Mouse (Mus musculus): Measurements from ENCODE around the gene Cpne5. TPM values are rescaled to one million over a fixed set of nuclear protein-coding genes. Genes with fewer than 3 reads are reported as not detected.

Gene Cpne5
- polyA plus RNA-seq, 1 experiment from 2014 or later, result 12.4 TPM

DNA sequence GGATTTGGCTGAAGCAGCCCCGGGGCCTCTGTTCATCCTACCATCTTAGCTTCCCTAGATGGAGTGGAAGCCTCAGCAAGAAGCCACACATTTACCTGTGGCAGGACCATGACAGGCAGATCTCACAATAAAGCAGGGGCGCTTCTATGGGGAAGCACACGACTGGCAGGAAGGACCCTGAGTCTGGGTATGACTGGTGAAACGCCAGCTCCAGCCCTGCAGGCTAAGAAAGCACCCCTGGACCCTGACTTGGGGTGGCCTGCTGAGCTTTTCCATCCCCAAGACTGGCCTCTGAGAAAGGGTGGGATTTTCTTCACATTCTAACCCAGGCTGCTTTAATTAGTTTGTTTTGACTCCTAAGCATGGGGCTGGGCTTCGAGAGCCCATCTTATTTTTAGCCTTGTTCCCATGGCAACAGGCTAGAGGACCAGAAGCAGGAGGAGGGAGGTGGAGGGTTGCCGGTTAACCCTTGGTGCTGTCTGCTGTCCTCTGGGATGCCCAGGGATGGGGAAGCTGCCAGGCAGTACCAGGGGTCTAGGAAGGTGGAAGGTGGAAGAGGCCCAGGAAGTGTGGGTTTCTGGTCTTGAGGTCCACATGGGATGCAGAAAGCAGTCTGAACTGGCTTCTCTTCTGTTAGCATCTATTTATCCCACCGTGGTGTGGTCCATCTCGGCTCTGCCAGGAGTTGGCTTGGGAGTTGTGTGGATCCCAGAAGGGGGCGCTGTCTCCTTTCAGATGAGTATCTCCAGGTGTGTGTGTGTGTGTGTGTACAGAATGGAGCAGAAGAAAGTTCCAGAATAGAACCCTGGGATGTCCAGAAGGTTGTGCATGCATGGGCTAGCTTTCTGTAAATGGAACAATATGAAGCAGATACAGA is 61.3 kb downstream of the Cpne5 start:
- peak overlapping the region; percentile 39 for H3K27ac ChIP-seq (replicated peaks; ENCODE audit: low read depth, low read length)
- no peak overlapping the region for H3K4me2 ChIP-seq (ENCODE audit: low read depth, low read length)
- DNase-seq (ENCODE audit: low spot score) (peak; percentile 77), ATAC-seq (ENCODE audit: low read depth) (peak; percentile 70)
- no peaks in the 10 kb centered on the region for H3K27me3 ChIP-seq (replicated peaks; ENCODE audit: control insufficient read depth, insufficient read depth, low read length)
- H3K4me1 ChIP-seq (ENCODE audit: control insufficient read depth, insufficient read depth, low read length), result peaks cover 9% of the 10 kb centered on the region; the same call in 1 of the 2 replicates
- 14% methylated on average over 9 of the region's 9 CpGs for WGBS
- H3K4me3 ChIP-seq (ENCODE audit: low read depth, low read length), result no peak overlapping the region
- no peaks in the 10 kb centered on the region for H3K9me3 ChIP-seq (ENCODE audit: control insufficient read depth, low read length)
- H3K36me3 ChIP-seq (ENCODE audit: control insufficient read depth, insufficient read depth, low read length), result no peaks in the 10 kb centered on the region
- H3K9ac ChIP-seq (ENCODE audit: low read depth, low read length), result no peak overlapping the region

DNA sequence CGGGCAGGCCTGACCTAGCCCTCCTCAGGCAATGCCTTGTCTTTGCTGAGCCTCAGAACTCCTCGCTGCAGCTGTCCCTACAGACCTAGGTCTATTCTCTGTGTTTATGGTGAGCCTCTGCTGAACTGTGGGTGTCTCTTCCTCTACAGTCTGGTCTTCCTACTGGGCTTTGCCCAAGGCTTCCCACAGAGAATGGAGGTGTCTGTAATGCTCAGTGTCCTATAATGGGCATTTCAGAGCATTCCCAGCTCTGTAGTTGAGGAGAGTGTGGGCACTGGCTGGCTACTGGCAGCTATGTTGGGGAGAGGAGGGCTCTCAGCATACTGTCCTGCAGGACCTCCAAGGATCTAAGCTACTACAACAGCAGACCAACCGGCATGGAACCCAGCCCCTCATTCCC is 62.3 kb downstream of the Cpne5 start:
- Histone ChIP-seq H3K9ac (ENCODE audit: low read depth, low read length) (0 out of 2 replicates have a peak overlapping the region, but pooled peaks have one; percentile 14), H3K9me3 (ENCODE audit: control insufficient read depth, low read length) (no peaks in the 10 kb centered on the region), H3K4me1 (ENCODE audit: control insufficient read depth, insufficient read depth, low read length) (peaks cover 9% of the 10 kb centered on the region; the same call in 1 of the 2 replicates), H3K36me3 (ENCODE audit: control insufficient read depth, insufficient read depth, low read length) (no peaks in the 10 kb centered on the region), H3K4me2 (ENCODE audit: low read depth, low read length) (no peak overlapping the region), H3K27me3 (replicated peaks; ENCODE audit: control insufficient read depth, insufficient read depth, low read length) (no peaks in the 10 kb centered on the region), H3K27ac (replicated peaks; ENCODE audit: low read depth, low read length) (no peak overlapping the region), H3K4me3 (ENCODE audit: low read depth, low read length) (no peak overlapping the region)
- WGBS, result 62% methylated on average over 3 of the region's 3 CpGs
- ATAC-seq (ENCODE audit: low read depth), result no peak
- DNase-seq (ENCODE audit: low spot score), result no peak

GRCm38 (mm10) chr17:29173165-29173564 is 64.8 kb downstream of the Cpne5 start:
- ATAC-seq (ENCODE audit: low read depth) (no peak), DNase-seq (ENCODE audit: low spot score) (no peak)
- Histone ChIP-seq H3K9ac (ENCODE audit: low read depth, low read length) (no peak overlapping the region), H3K27ac (replicated peaks; ENCODE audit: low read depth, low read length) (no peak overlapping the region), H3K9me3 (ENCODE audit: control insufficient read depth, low read length) (no peaks in the 10 kb centered on the region), H3K36me3 (ENCODE audit: control insufficient read depth, insufficient read depth, low read length) (no peaks in the 10 kb centered on the region), H3K27me3 (replicated peaks; ENCODE audit: control insufficient read depth, insufficient read depth, low read length) (no peaks in the 10 kb centered on the region), H3K4me2 (ENCODE audit: low read depth, low read length) (no peak overlapping the region), H3K4me1 (ENCODE audit: control insufficient read depth, insufficient read depth, low read length) (peaks cover 9% of the 10 kb centered on the region; the same call in 1 of the 2 replicates), H3K4me3 (ENCODE audit: low read depth, low read length) (no peak overlapping the region)
- WGBS, result 73% methylated on average over 7 of the region's 8 CpGs

DNA sequence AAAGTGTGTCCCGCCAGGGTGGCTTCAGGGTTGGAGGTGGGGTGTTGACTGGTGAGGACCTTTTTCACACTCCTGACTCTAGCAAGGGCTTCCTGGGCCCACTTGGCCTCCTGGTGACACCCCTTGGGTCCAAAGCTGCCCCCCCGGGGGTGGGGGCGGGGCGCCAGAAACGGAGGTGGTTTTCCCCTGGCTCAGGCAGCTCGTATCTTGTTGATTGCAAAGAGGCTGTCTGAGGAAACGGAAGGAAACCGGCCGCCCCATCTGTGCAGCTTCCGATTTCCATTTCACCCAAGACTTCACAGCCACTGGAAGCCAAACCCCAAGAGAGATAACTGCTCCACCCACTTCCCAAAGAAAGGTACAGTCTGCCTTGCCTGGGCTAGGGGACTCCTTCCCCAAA is 65.9 kb downstream of the Cpne5 start:
- Histone ChIP-seq H3K9me3 (ENCODE audit: control insufficient read depth, low read length) (no peaks in the 10 kb centered on the region), H3K4me2 (ENCODE audit: low read depth, low read length) (no peak overlapping the region), H3K27me3 (replicated peaks; ENCODE audit: control insufficient read depth, insufficient read depth, low read length) (no peaks in the 10 kb centered on the region), H3K4me1 (ENCODE audit: control insufficient read depth, insufficient read depth, low read length) (peaks cover 9% of the 10 kb centered on the region; the same call in 1 of the 2 replicates), H3K4me3 (ENCODE audit: low read depth, low read length) (no peak overlapping the region), H3K9ac (ENCODE audit: low read depth, low read length) (no peak overlapping the region; the same call in 1 of the 2 replicates), H3K27ac (replicated peaks; ENCODE audit: low read depth, low read length) (no peak overlapping the region), H3K36me3 (ENCODE audit: control insufficient read depth, insufficient read depth, low read length) (no peaks in the 10 kb centered on the region)
- DNase-seq (ENCODE audit: low spot score), result no peak
- 65% methylated on average over 10 of the region's 10 CpGs for WGBS
- ATAC-seq (ENCODE audit: low read depth), result no peak

- no peak overlapping the region for H3K4me3 ChIP-seq (ENCODE audit: low read depth, low read length)
- no peaks in the 10 kb centered on the region for H3K27me3 ChIP-seq (replicated peaks; ENCODE audit: control insufficient read depth, insufficient read depth, low read length)
- H3K9me3 ChIP-seq (ENCODE audit: control insufficient read depth, low read length), result no peaks in the 10 kb centered on the region
- DNase-seq (ENCODE audit: low spot score) (peak; percentile 86), ATAC-seq (ENCODE audit: low read depth) (peak; percentile 58; the same call in 1 of the 2 replicates)
- H3K4me1 ChIP-seq (ENCODE audit: control insufficient read depth, insufficient read depth, low read length), result peaks cover 5% of the 10 kb centered on the region; the same call in 1 of the 2 replicates
- H3K9ac ChIP-seq (ENCODE audit: low read depth, low read length), result no peak overlapping the region
- H3K27ac ChIP-seq (replicated peaks; ENCODE audit: low read depth, low read length), result no peak overlapping the region
- no peaks in the 10 kb centered on the region for H3K36me3 ChIP-seq (ENCODE audit: control insufficient read depth, insufficient read depth, low read length)
- 25% methylated on average over 14 of the region's 14 CpGs for WGBS
- no peak overlapping the region for H3K4me2 ChIP-seq (ENCODE audit: low read depth, low read length)
Measured at GRCm38 (mm10) chr17:29171001-29171772, 66.8 kb downstream of the Cpne5 start.

GRCm38 (mm10) chr17:29170431-29171000 is 67.5 kb downstream of the Cpne5 start:
- H3K9ac ChIP-seq (ENCODE audit: low read depth, low read length), result no peak overlapping the region
- peaks cover 6% of the 10 kb centered on the region; the same call in 1 of the 2 replicates for H3K4me1 ChIP-seq (ENCODE audit: control insufficient read depth, insufficient read depth, low read length)
- no peak overlapping the region for H3K27ac ChIP-seq (replicated peaks; ENCODE audit: low read depth, low read length)
- DNase-seq (ENCODE audit: low spot score), result no peak
- no peaks in the 10 kb centered on the region for H3K36me3 ChIP-seq (ENCODE audit: control insufficient read depth, insufficient read depth, low read length)
- H3K9me3 ChIP-seq (ENCODE audit: control insufficient read depth, low read length), result no peaks in the 10 kb centered on the region
- no peaks in the 10 kb centered on the region for H3K27me3 ChIP-seq (replicated peaks; ENCODE audit: control insufficient read depth, insufficient read depth, low read length)
- no peak overlapping the region for H3K4me3 ChIP-seq (ENCODE audit: low read depth, low read length)
- ATAC-seq (ENCODE audit: low read depth), result no peak
- WGBS, result 68% methylated on average over 14 of the region's 14 CpGs
- H3K4me2 ChIP-seq (ENCODE audit: low read depth, low read length), result no peak overlapping the region

GRCm38 (mm10) chr17:29168996-29169601 is 68.9 kb downstream of the Cpne5 start:
- Histone ChIP-seq H3K4me3 (ENCODE audit: low read depth, low read length) (no peak overlapping the region), H3K9me3 (ENCODE audit: control insufficient read depth, low read length) (no peaks in the 10 kb centered on the region), H3K36me3 (ENCODE audit: control insufficient read depth, insufficient read depth, low read length) (no peaks in the 10 kb centered on the region), H3K9ac (ENCODE audit: low read depth, low read length) (no peak overlapping the region), H3K4me2 (ENCODE audit: low read depth, low read length) (no peak overlapping the region), H3K27ac (replicated peaks; ENCODE audit: low read depth, low read length) (no peak overlapping the region), H3K27me3 (replicated peaks; ENCODE audit: control insufficient read depth, insufficient read depth, low read length) (no peaks in the 10 kb centered on the region), H3K4me1 (ENCODE audit: control insufficient read depth, insufficient read depth, low read length) (peaks cover 15% of the 10 kb centered on the region)
- DNase-seq (ENCODE audit: low spot score) (no peak), ATAC-seq (ENCODE audit: low read depth) (no peak)
- 76% methylated on average over 12 of the region's 12 CpGs for whole genome bisulfite sequencing

GRCm38 (mm10) chr17:29168438-29168837 is 69.5 kb downstream of the Cpne5 start:
- no peak overlapping the region for H3K4me3 ChIP-seq (ENCODE audit: low read depth, low read length)
- ATAC-seq (ENCODE audit: low read depth) (no peak), DNase-seq (ENCODE audit: low spot score) (no peak)
- no peaks in the 10 kb centered on the region for H3K27me3 ChIP-seq (replicated peaks; ENCODE audit: control insufficient read depth, insufficient read depth, low read length)
- peaks cover 16% of the 10 kb centered on the region for H3K4me1 ChIP-seq (ENCODE audit: control insufficient read depth, insufficient read depth, low read length)
- WGBS, result 85% methylated on average over 4 of the region's 4 CpGs
- H3K4me2 ChIP-seq (ENCODE audit: low read depth, low read length), result no peak overlapping the region
- H3K36me3 ChIP-seq (ENCODE audit: control insufficient read depth, insufficient read depth, low read length), result no peaks in the 10 kb centered on the region
- H3K27ac ChIP-seq (replicated peaks; ENCODE audit: low read depth, low read length), result no peak overlapping the region
- no peak overlapping the region for H3K9ac ChIP-seq (ENCODE audit: low read depth, low read length)
- H3K9me3 ChIP-seq (ENCODE audit: control insufficient read depth, low read length), result no peaks in the 10 kb centered on the region

Data from embryonic facial prominence, embryonic 14.5 days (tissue).